Mouse (Mus musculus) heart, postnatal 0 days (tissue): ENCODE data around the gene Fam178b. TPM values are rescaled to one million over a fixed set of nuclear protein-coding genes. Genes with fewer than 3 reads are reported as not detected.

Experiments used
- ATAC-seq: fragments of 200-750 bp; cut with Nextera tagmentation; 2 replicates; pipeline ENCODE4 v1.8.0; 2017; ENCODE audit warnings: low read depth, moderate number of reproducible peaks, moderate library complexity; ENCODE audit not compliant: insufficient read depth
- DNase-seq: peaks from one replicate; pipeline ENCODE4 v3.0.0-alpha.2; 2016; ENCODE audit warnings: low spot score
- H3K27ac ChIP-seq: fragments of 300-500 bp; sonication (generic); 2 replicates; pipeline ENCODE4 v1.5.1; 2014; ENCODE audit warnings: low read depth, mild to moderate bottlenecking
- H3K27me3 ChIP-seq: fragments of 300-500 bp; sonication (generic); 2 replicates; pipeline ENCODE4 v1.6.1; 2014; ENCODE audit warnings: low read length, mixed read lengths; ENCODE audit not compliant: control insufficient read depth, insufficient read depth
- H3K36me3 ChIP-seq: fragments of 300-500 bp; sonication (generic); replicated peaks from 2 replicates; pipeline ENCODE4 v1.6.1; 2014; ENCODE audit warnings: low read length, mixed read lengths; ENCODE audit not compliant: control insufficient read depth, insufficient read depth
- H3K4me1 ChIP-seq: fragments of 300-500 bp; sonication (generic); 2 replicates; pipeline ENCODE4 v1.6.1; 2014; ENCODE audit warnings: antibody characterized with exemption; ENCODE audit not compliant: control insufficient read depth, insufficient read depth
- H3K4me2 ChIP-seq: fragments of 300-500 bp; sonication (generic); 2 replicates; pipeline ENCODE4 v1.6.1; 2014; ENCODE audit warnings: low read depth, mild to moderate bottlenecking, low read length, moderate library complexity
- H3K4me3 ChIP-seq: fragments of 300-500 bp; sonication (generic); 2 replicates; pipeline ENCODE4 v1.5.1; 2014; ENCODE audit warnings: low read depth, low read length
- H3K9ac ChIP-seq: fragments of 300-500 bp; sonication (generic); replicated peaks from 2 replicates; pipeline ENCODE4 v1.6.1; 2014; ENCODE audit warnings: low read depth, low read length, mixed read lengths
- H3K9me3 ChIP-seq: fragments of 300-500 bp; sonication (generic); replicated peaks from 2 replicates; pipeline ENCODE4 v1.6.1; 2016; ENCODE audit warnings: low read length; ENCODE audit not compliant: control insufficient read depth
- CTCF ChIP-seq: IDR thresholded peaks from 2 replicates; pipeline ENCODE4 v1.5.1; 2016; ENCODE audit warnings: antibody characterized with exemption, control low read depth, low read depth
- EP300 ChIP-seq: IDR thresholded peaks from 2 replicates; pipeline ENCODE4 v1.6.1; 2016; ENCODE audit warnings: antibody characterized with exemption, low read depth
- WGBS: fragments of 180-500 bp; shearing (Covaris S2); extraction: QIAGEN DNeasy Blood & Tissue Kit; methylation state at CpG from one replicate; pipeline ENCODE4 v1.1.7; 2014; 5-methylcytosine and 5-hydroxymethylcytosine counted together
- polyA plus RNA-seq: library from polyadenylated mRNA; unstranded; fragments of >200 nt; fragmentation: Nextera tagmentation; extraction: Ambion mirVana; gene quantifications from 2 replicates; pipeline ENCODE4 v1.2.1, GENCODE M21; 2015
- total RNA-seq: library from RNA; depleted of rRNA; stranded (reverse); fragments of >200 nt; gene quantifications from 2 replicates; pipeline ENCODE4 v1.2.3, GENCODE M21; 2014; ENCODE audit warnings: low replicate concordance

The Fam178b gene
- total and polyA plus RNA-seq, 2 experiments from 2014 or later = 0.81 TPM; not detected in 1

DNA sequence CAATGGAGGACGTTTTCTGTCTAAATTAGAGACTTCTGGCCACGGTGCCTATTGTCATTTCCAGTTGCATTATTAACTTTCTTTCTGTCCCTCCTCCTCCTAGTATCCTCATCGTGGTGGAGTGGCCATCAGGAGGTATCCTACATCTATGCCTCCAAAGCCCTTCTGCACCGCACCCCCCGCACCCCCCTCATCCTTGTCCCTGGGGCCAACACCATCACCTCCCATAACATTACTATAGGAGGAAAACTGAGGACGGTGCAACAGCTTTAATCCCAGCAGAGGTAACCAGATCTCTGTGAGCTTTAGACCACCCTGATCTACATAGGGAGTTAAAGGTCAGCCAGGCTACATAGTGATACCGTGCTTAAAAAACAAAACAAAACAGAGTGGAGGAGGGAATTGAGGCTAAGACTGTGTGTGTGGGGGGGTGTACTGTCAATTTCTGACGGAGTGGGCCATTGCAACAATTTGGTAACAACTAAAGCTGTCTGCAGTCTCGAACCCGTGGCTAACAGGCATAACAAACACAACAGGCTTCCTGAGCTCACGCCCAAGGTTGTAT is 7.8 kb upstream of the Fam178b start:
- Histone ChIP-seq H3K9ac (no peak overlapping the region; the same call in 1 of the 2 replicates), H3K4me3 (peak overlapping the region; percentile 90), H3K4me2 (peak overlapping the region; percentile 53), H3K27ac (peak overlapping the region; percentile 84), H3K27me3 (no peaks in the 10 kb centered on the region), H3K9me3 (no peaks in the 10 kb centered on the region), H3K36me3 (peaks cover 27% of the 10 kb centered on the region), H3K4me1 (peaks cover 8% of the 10 kb centered on the region; the same call in 1 of the 2 replicates)
- 59% methylated on average over 11 of the region's 11 CpGs for WGBS
- no peak for ATAC-seq
- no peak for DNase-seq
- TF ChIP-seq EP300 (no peak), CTCF (no peak)

DNA sequence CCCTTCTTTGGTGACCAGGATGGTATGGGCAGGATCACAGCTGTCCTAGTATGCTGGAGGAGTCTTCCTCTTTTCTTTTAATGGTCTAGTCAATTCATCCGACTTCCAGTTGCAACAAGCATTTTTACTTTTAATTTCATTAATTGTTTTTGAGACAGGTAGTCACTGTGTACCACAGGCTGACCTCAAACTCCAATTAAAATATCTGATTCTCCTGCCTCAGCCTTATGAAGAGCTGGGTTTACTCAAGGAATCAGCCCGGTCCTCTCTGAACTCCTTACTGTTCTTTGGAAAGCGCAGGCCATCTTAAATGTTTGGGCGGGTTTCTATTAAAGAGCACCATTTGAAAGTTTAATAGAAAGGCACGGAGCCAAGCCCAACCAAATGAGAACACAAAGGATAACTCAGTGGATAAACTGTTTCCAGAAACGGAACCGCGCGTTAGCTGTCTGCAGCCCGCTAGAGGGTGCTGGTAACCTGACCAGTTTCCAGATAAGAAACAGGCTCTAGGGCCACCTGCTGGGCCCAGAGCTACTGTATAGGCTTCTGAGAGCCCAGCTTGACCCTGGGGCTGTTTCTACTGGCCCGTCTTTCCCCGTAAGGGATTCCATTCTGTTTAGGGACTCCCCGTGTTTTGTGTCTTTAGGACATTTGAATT is 956 bp upstream of the Fam178b start:
- Histone ChIP-seq H3K4me1 (no peaks in the 10 kb centered on the region), H3K4me2 (no peak overlapping the region), H3K9ac (no peak overlapping the region; the same call in 1 of the 2 replicates), H3K36me3 (no peaks in the 10 kb centered on the region), H3K4me3 (no peak overlapping the region), H3K27me3 (no peaks in the 10 kb centered on the region), H3K27ac (no peak overlapping the region), H3K9me3 (no peaks in the 10 kb centered on the region)
- ATAC-seq (peak; percentile 84; the same call in 1 of the 2 replicates), DNase-seq (peak; percentile 68)
- WGBS = 11% methylated on average over 13 of the region's 13 CpGs
- no peak for TF ChIP-seq EP300
- peak; percentile 88 for TF ChIP-seq CTCF

DNA sequence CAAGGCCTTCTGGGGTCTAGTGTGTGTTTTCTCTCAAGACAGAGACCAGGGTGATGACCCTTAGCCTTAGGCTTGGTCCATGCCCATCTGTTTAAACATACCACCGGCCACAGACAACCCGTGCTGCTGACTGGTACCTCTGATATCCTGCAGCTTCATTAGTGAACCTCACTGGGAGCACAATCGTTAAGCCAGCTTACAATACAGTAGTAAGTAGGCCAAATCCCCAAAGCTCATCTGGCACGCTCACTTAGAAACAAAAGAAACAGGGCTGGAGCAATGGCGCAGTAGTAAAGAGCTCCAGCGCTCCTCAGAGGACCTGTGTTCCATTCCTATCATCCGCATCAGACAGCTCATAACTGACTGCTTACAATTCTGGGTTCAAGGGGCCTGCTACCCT is 2.1 kb downstream of the Fam178b start:
- Histone ChIP-seq H3K4me2 (no peak overlapping the region), H3K36me3 (no peaks in the 10 kb centered on the region), H3K9ac (no peak overlapping the region), H3K27ac (no peak overlapping the region), H3K27me3 (no peaks in the 10 kb centered on the region), H3K4me3 (no peak overlapping the region), H3K9me3 (no peaks in the 10 kb centered on the region), H3K4me1 (no peaks in the 10 kb centered on the region)
- TF ChIP-seq CTCF (no peak), EP300 (no peak)
- WGBS = 87% methylated on average over 7 of the region's 7 CpGs
- DNase-seq (no peak), ATAC-seq (no peak)

DNA sequence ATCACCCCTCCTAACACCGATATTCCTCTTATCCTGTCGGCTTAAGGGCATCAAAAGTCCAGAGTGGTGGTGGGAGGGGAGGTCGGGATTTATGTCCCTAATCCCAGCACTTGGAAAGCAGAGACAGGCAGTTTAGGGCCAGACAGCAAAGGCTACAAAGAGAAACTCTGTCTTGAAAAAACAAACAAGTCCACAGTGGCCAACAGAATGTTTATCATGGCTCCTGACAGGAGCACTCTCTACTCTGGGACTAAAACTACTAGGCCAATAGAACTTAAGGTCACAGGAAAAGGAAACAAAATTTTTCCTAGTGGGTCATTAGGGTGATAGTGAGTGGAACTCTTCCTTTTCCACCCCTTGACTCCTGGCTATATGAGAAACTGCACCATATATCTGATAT is 8.0 kb downstream of the Fam178b start:
- no peaks in the 10 kb centered on the region for H3K9me3 ChIP-seq
- H3K4me3 ChIP-seq = no peak overlapping the region
- no peaks in the 10 kb centered on the region for H3K4me1 ChIP-seq
- no peak for TF ChIP-seq CTCF
- TF ChIP-seq EP300 = no peak
- ATAC-seq (no peak), DNase-seq (no peak)
- 34% methylated on average over 3 of the region's 3 CpGs for WGBS
- no peak overlapping the region for H3K9ac ChIP-seq
- no peak overlapping the region for H3K27ac ChIP-seq
- H3K36me3 ChIP-seq = no peaks in the 10 kb centered on the region
- no peaks in the 10 kb centered on the region for H3K27me3 ChIP-seq
- H3K4me2 ChIP-seq = no peak overlapping the region

DNA sequence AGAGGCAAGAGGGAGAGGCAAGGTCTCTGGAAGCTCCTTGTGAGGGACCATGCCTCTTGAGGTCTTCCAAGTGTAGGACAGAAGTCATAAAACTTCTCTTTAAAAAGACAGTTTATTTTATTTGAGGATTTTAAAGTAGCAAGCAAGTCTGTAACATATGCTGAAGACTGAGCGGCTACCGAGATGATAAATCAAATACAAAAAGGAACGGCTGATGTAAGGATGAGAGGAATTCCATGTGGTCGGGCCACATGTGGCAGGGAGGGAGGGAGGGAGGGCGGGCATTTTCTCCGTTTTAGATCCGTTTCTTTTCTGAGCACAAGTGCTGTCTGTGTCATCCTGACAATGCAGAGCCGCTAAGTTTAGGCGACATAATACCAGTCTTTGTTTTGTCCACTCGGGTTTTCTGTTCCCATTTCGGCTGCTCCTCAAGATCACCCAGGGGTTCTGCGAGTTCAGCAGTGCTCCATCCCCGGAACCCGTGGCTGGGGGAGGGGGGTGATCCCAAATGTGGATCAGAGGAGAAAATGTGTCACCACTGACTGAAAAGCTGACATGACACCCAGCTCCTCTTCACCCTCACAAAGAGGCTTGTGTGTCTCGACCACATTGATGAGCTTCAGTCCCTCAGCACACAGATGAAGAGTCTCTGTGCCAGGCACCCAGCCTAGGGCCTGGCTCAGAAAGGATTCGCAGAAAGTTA is 10.2 kb downstream of the Fam178b start:
- no peak for DNase-seq
- no peak overlapping the region for H3K4me3 ChIP-seq
- no peaks in the 10 kb centered on the region for H3K36me3 ChIP-seq
- 46% methylated on average over 16 of the region's 16 CpGs for WGBS
- ATAC-seq = no peak
- H3K4me1 ChIP-seq = no peaks in the 10 kb centered on the region
- no peaks in the 10 kb centered on the region for H3K9me3 ChIP-seq
- H3K4me2 ChIP-seq = no peak overlapping the region
- H3K9ac ChIP-seq = no peak overlapping the region
- TF ChIP-seq EP300 = no peak
- no peak for TF ChIP-seq CTCF
- no peak overlapping the region for H3K27ac ChIP-seq
- no peaks in the 10 kb centered on the region for H3K27me3 ChIP-seq
